Mouse (Mus musculus) A20 (cell line): Measurements from ENCODE around the gene 1700001C19Rik.

Experiments used
- DNase-seq: peaks from one replicate; pipeline ENCODE4 v3.0.0-alpha.2; 2011; ENCODE audit warnings: low read depth, low spot score

1700001C19Rik gene

GRCm38 (mm10) chr17:47462209-47462608, 25.0 kb upstream of the 1700001C19Rik start:
- peak; percentile 20 for DNase-seq

- no peak for DNase-seq
Observed at GRCm38 (mm10) chr17:47461688-47462087, 24.5 kb upstream of the 1700001C19Rik start.

GRCm38 (mm10) chr17:47459341-47459919, 22.3 kb upstream of the 1700001C19Rik start:
- peak; percentile 28 for DNase-seq

DNA sequence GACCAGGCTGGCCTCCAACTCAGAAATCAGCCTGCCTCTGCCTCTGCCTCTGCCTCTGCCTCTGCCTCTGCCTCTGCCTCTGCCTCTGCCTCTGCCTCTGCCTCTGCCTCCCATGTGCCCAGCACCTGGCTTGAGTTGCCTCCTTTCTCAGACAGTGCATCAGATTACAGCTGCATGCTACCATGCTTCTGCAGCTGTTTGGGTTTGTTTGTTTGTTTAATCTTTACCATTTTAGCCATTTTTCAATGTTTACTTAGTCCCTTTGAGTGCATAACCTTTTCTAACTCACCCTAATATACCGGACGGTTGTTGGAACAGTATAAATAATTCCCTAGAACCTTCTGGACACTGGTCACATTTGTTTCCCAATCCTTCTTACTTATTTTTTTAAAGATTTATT, 21.8 kb upstream of the 1700001C19Rik start:
- peak; percentile 51 for DNase-seq

GRCm38 (mm10) chr17:47458310-47458709, 21.1 kb upstream of the 1700001C19Rik start:
- DNase-seq: peak; percentile 76

GRCm38 (mm10) chr17:47454675-47455074, 17.5 kb upstream of the 1700001C19Rik start:
- DNase-seq: peak; percentile 79

GRCm38 (mm10) chr17:47452886-47453285, 15.7 kb upstream of the 1700001C19Rik start:
- no peak for DNase-seq

DNA sequence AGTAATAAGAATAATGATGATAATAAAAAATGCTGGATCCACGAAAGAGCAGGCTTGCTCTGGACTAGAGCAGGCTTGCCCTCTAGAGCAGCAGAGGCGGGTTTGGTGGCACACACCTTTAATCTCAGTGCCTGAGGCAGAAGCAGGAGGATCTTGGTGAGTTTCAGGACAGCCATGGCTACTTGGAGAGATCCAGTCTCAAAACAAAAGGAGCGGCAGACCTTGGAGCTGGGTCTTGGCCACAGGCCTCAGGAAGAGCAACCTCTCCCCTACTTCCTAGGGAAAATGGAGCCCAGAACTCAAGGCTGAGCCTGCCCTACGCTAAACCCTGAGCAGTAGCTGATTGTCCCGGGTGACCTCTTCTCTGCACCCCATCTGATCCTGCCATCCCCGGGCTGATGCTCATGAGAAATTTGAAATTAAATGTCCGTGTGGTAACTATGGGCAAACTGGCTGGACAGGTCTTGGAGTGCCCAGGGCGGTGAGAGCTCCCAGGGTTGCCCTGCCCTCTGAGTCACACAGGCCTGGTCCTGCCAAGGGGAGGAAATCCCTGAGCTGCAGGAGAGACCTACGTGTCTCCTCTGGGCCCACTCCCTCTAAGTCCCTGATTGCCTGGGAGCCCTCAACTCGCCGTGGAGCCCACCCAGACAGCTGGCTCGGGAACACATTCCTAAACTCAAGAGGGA, 13.8 kb upstream of the 1700001C19Rik start:
- DNase-seq: no peak

GRCm38 (mm10) chr17:47450239-47450638, 13.1 kb upstream of the 1700001C19Rik start:
- DNase-seq: no peak

DNA sequence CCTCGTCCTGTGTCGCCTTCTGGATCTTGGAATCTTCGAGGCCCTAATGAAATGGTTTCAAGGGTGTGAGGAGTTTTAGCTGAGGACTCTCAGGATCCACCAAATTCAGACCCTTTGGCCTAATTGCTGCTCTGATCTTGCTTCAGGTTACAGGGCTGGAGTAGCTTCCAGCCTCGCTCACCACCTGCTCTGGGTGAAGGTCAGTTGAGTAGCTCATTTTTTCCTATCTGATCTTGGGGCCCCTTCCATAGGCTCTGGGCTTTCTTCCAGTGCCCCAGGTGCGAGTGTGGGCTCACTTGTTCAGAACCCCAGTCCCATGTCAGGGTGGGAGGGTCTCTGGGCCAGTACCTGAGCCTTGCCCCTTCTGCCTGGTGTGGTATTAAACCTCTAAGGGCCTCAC, 12.3 kb upstream of the 1700001C19Rik start:
- DNase-seq: no peak

GRCm38 (mm10) chr17:47448523-47449372, 11.6 kb upstream of the 1700001C19Rik start:
- no peak for DNase-seq

GRCm38 (mm10) chr17:47446561-47446960, 9.4 kb upstream of the 1700001C19Rik start:
- no peak for DNase-seq

GRCm38 (mm10) chr17:47446025-47446424, 8.8 kb upstream of the 1700001C19Rik start:
- no peak for DNase-seq

GRCm38 (mm10) chr17:47445518-47445917, 8.3 kb upstream of the 1700001C19Rik start:
- no peak for DNase-seq

DNA sequence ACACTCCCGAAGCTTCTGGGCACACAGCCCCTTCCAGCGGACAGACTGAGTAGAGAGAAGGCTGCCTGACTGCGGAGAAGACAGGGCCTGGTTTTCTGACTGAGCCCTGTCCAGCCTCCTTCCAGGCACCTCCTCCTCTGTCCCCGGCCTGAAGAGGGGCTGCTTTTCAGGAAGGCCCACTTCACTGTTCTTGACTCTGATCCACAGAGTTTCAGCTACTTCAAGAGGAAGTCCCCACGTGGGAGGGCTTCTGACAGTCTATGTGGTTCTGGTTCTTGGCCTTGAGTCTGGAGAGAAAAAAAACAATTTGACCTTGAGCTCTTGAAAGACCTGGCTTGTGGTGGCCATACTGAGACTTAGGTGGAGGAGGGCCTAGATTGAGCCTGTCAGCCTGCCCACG, 6.9 kb upstream of the 1700001C19Rik start:
- no peak for DNase-seq

GRCm38 (mm10) chr17:47442271-47442670, 5.1 kb upstream of the 1700001C19Rik start:
- no peak for DNase-seq

DNA sequence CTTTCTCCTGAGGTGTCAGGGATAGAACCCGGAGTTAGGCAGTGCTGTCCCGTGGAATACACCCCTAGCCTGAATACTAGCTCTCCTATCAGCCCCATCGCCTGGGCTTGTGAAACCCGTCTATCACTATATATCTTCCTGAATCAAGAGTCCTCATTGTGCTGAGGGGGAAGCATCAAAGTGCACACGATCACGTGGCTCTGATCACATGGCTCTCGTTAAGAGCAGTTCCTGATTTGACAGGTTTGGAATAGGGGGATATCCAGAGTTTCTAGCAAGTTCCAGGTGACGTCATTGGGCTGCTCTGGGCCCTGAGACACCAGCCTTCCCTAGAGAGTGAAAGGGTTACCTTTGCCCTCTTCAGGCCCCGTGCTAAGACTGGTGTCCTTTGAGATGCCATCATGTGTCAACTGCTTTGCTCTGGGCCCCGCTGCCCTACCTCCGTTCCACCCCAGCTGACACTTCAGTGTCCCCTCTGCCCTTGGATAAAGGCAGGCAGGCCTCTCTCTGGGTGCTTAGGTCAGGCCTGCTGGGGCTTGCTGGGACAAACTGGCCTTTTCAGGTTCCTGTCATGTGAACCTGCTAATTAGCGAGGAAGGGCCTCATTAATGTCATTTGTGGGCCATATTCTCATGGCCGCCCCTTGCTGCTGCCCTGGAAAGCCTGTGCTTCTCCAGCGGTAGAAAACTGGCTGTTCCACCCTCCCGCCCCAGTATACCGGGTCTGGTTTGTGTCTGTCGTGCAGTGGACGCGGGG, 4.3 kb upstream of the 1700001C19Rik start:
- no peak for DNase-seq

DNA sequence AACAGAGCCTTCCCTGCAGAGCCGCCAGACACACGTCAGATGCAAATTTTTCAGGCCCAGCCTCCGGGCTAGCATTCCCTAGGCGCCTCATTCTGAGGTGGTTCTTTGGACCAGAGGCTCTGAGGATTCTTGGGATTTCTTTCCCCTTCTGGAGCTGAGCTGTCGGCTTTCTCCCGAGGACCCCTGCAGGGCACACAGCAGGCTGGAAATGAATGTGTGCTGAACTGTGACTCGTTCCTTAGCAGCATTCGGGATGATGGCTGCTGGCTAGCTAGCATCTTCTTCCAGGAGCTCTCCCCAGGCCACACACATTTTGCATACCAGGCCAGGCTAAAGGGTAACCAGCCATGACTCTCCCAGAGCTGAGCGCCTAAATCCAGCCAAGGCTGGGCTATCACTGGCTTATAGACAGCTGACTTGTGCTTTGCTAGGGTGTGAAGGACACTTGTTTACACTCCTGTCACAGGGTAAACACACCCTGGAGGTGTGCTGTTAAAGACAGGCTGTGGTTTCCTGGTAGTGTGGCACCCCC, 3.2 kb upstream of the 1700001C19Rik start:
- DNase-seq: no peak

DNA sequence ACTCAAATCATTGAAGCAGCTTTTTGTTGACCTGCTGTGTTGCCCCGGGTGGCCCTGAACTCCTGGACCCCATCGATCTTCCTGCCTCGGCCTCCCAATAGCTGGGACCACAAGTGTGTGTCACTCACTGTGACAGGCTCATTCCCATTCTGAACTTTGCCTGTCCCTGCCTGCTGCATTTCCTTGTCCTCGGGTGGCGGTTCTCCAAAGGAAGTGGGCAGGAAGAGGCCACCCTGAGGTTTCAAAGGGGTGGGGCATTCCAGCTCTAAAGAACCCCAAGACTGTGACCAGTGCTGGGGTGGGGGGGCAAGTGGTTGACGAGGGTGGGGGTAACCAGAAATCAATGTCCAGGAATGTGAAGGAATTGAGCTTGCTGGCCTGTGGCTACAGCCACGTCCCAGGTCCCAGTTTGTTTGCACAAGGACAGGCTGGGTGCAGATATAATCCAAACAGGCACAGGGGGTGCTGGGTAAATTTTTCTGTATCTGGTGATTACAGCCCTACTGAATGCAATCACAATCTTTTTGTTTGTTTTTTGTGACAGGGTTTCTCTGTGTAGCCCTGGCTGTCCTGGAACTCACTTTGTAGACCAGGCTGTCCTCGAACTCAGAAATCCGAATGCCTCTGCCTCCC, 2.3 kb upstream of the 1700001C19Rik start:
- no peak for DNase-seq

DNA sequence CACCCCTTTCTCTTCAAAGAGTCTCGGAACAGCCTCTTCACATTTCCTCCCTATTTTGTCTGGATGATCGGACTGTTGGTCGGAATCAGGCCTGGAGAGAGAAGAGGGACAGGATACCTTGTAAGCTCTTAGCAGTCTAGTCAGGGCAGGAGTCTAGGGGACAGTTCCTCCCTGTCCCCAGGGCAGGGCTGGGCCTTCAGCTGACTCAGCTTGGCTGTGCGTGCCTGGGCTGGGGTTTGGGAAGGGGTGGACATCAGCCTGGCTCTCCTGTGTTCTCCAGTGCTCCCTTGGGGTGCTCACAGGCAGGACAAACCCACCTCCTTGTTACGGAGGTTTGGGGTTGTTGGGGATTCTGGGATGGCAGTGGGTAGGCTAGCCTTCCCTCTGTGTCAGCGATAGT, 1.4 kb upstream of the 1700001C19Rik start:
- no peak for DNase-seq
